Mouse (Mus musculus) heart, postnatal 4 days (tissue): ENCODE results near the gene Apopt1. TPM values are rescaled to one million over a fixed set of nuclear protein-coding genes. Genes with fewer than 3 reads are reported as not detected.

ENCODE experiments used
- DNase-seq: peaks from one replicate; pipeline ENCODE4 v3.0.0; 2021
- total RNA-seq, 2 experiments: library from RNA; stranded (reverse); gene quantifications; 2 replicates each; pipeline ENCODE4 v1.2.3; 2021

Gene Apopt1
- total RNA-seq, 2 experiments from 2014 or later = 40.0 to 42.1 TPM

GRCm38 (mm10) chr12:111681305-111681704 is 31.8 kb upstream of the Apopt1 start:
- DNase-seq = no peak

- peak; percentile 20 for DNase-seq
These were observed 31.1 kb upstream of the Apopt1 start for GRCm38 (mm10) chr12:111682003-111682402.

- DNase-seq = no peak
These were observed 30.3 kb upstream of the Apopt1 start for GRCm38 (mm10) chr12:111682806-111683205.

GRCm38 (mm10) chr12:111686390-111686789 is 26.7 kb upstream of the Apopt1 start:
- DNase-seq = no peak

GRCm38 (mm10) chr12:111687350-111688068 is 25.6 kb upstream of the Apopt1 start:
- peak; percentile 89 for DNase-seq

GRCm38 (mm10) chr12:111688069-111688428 is 25.0 kb upstream of the Apopt1 start:
- no peak for DNase-seq

- DNase-seq = no peak
These were observed 23.6 kb upstream of the Apopt1 start for GRCm38 (mm10) chr12:111689426-111689825.

- no peak for DNase-seq
These were observed 21.7 kb upstream of the Apopt1 start for GRCm38 (mm10) chr12:111691346-111691872.

GRCm38 (mm10) chr12:111692899-111693298 is 20.2 kb upstream of the Apopt1 start:
- DNase-seq = no peak

GRCm38 (mm10) chr12:111693341-111694270 is 19.5 kb upstream of the Apopt1 start:
- DNase-seq = no peak

GRCm38 (mm10) chr12:111694271-111694781 is 18.7 kb upstream of the Apopt1 start:
- DNase-seq = no peak

- DNase-seq = no peak
These were observed 17.9 kb upstream of the Apopt1 start for GRCm38 (mm10) chr12:111694880-111695804.

- peak; percentile 82 for DNase-seq
These were observed 16.8 kb upstream of the Apopt1 start for GRCm38 (mm10) chr12:111696239-111696638.

GRCm38 (mm10) chr12:111697708-111698107 is 15.4 kb upstream of the Apopt1 start:
- DNase-seq = no peak

- DNase-seq = no peak
These were observed 14.6 kb upstream of the Apopt1 start for GRCm38 (mm10) chr12:111698346-111698913.

- DNase-seq = no peak
These were observed 13.5 kb upstream of the Apopt1 start for GRCm38 (mm10) chr12:111699542-111699941.

- no peak for DNase-seq
These were observed 12.1 kb upstream of the Apopt1 start for GRCm38 (mm10) chr12:111700920-111701458.

GRCm38 (mm10) chr12:111703301-111703700 is 9.8 kb upstream of the Apopt1 start:
- no peak for DNase-seq

GRCm38 (mm10) chr12:111704609-111705008 is 8.5 kb upstream of the Apopt1 start:
- DNase-seq = peak; percentile 76

GRCm38 (mm10) chr12:111705186-111705973 is 7.7 kb upstream of the Apopt1 start:
- peak; percentile 82 for DNase-seq
